Mouse (Mus musculus) embryonic facial prominence, embryonic 11.5 days (tissue): Measurements from ENCODE around the gene Skap1. TPM values are rescaled to one million over a fixed set of nuclear protein-coding genes. Genes with fewer than 3 reads are reported as not detected.

Source experiments
- ATAC-seq: fragments of 200-750 bp; cut with Nextera tagmentation; replicated peaks from 2 replicates; pipeline ENCODE4 v1.8.0; 2017; ENCODE audit warnings: low read depth; ENCODE audit not compliant: insufficient number of reproducible peaks, low FRiP score, low TSS enrichment
- DNase-seq: peaks from one replicate; pipeline ENCODE4 v3.0.0-alpha.2; 2015; ENCODE audit warnings: low spot score
- H3K27ac ChIP-seq: fragments of 300-500 bp; sonication (generic); replicated peaks from 2 replicates; pipeline ENCODE4 v1.5.1; 2014; ENCODE audit warnings: mild to moderate bottlenecking, low read depth, low read length, control low read depth
- H3K27me3 ChIP-seq: fragments of 300-500 bp; sonication (generic); 2 replicates; pipeline ENCODE4 v1.6.1; 2014; ENCODE audit warnings: mild to moderate bottlenecking, low read length, moderate library complexity, mixed read lengths; ENCODE audit not compliant: control insufficient read depth, insufficient read depth
- H3K36me3 ChIP-seq: fragments of 300-500 bp; sonication (generic); replicated peaks from 2 replicates; pipeline ENCODE4 v1.6.1; 2014; ENCODE audit warnings: low read depth, mild to moderate bottlenecking, low read length, moderate library complexity, mixed read lengths; ENCODE audit not compliant: control insufficient read depth, insufficient read depth
- H3K4me1 ChIP-seq: fragments of 300-500 bp; sonication (generic); 2 replicates; pipeline ENCODE4 v1.6.1; 2014; ENCODE audit warnings: low read length, mixed read lengths; ENCODE audit not compliant: control insufficient read depth, insufficient read depth
- H3K4me2 ChIP-seq: fragments of 300-500 bp; sonication (generic); 2 replicates; pipeline ENCODE4 v1.6.1; 2014; ENCODE audit warnings: low read depth, mild to moderate bottlenecking, control low read depth, low read length, moderate library complexity
- H3K4me3 ChIP-seq: fragments of 300-500 bp; sonication (generic); 2 replicates; pipeline ENCODE4 v1.5.1; 2014; ENCODE audit warnings: low read depth, low read length, control low read depth
- H3K9ac ChIP-seq: fragments of 300-500 bp; sonication (generic); replicated peaks from 2 replicates; pipeline ENCODE4 v1.6.1; 2014; ENCODE audit warnings: mild to moderate bottlenecking, control low read depth, low read length
- H3K9me3 ChIP-seq: fragments of 300-500 bp; sonication (generic); replicated peaks from 2 replicates; pipeline ENCODE4 v1.6.1; 2016; ENCODE audit warnings: mild to moderate bottlenecking, low read length, inconsistent platforms, mixed read lengths; ENCODE audit not compliant: control insufficient read depth
- WGBS: fragments of 180-500 bp; shearing (Covaris S2); extraction: QIAGEN DNeasy Blood & Tissue Kit; methylation state at CpG from one replicate; pipeline ENCODE4 v1.1.7; 2014; 5-methylcytosine and 5-hydroxymethylcytosine counted together
- polyA plus RNA-seq: library from polyadenylated mRNA; unstranded; fragments of >200 nt; fragmentation: Nextera tagmentation; extraction: Ambion mirVana; gene quantifications from 2 replicates; pipeline ENCODE4 v1.2.1, GENCODE M21; 2014

Gene Skap1
- polyA plus RNA-seq, 1 experiment from 2014 or later: 0.43 TPM

- DNase-seq: no peak
Observed at GRCm38 (mm10) chr11:96431871-96432270, 32.5 kb upstream of the Skap1 start.

GRCm38 (mm10) chr11:96434888-96435287 is 29.5 kb upstream of the Skap1 start:
- Histone ChIP-seq H3K36me3 (no peaks in the 10 kb centered on the region), H3K9me3 (no peaks in the 10 kb centered on the region), H3K9ac (no peak overlapping the region), H3K4me2 (no peak overlapping the region), H3K4me1 (no peaks in the 10 kb centered on the region), H3K27me3 (no peaks in the 10 kb centered on the region), H3K4me3 (no peak overlapping the region), H3K27ac (no peak overlapping the region)
- 84% methylated on average over 6 of the region's 6 CpGs for WGBS
- ATAC-seq: no peak
- DNase-seq: no peak

More at GRCm38 (mm10) chr11:96431871-96432270, 32.5 kb upstream of the Skap1 start:
- Histone ChIP-seq H3K27ac (no peak overlapping the region), H3K36me3 (no peaks in the 10 kb centered on the region), H3K27me3 (no peaks in the 10 kb centered on the region), H3K4me1 (no peaks in the 10 kb centered on the region), H3K9ac (no peak overlapping the region), H3K9me3 (no peaks in the 10 kb centered on the region), H3K4me3 (no peak overlapping the region), H3K4me2 (no peak overlapping the region)
- 60% methylated on average over 9 of the region's 9 CpGs for WGBS
- ATAC-seq: no peak

GRCm38 (mm10) chr11:96436525-96436924 is 27.9 kb upstream of the Skap1 start:
- no peak for ATAC-seq
- H3K27ac ChIP-seq: no peak overlapping the region
- WGBS: 38% methylated on average over 7 of the region's 7 CpGs
- H3K36me3 ChIP-seq: no peaks in the 10 kb centered on the region
- H3K9me3 ChIP-seq: no peaks in the 10 kb centered on the region
- no peaks in the 10 kb centered on the region for H3K27me3 ChIP-seq
- H3K4me2 ChIP-seq: no peak overlapping the region
- DNase-seq: peak; percentile 55
- no peak overlapping the region for H3K9ac ChIP-seq
- no peaks in the 10 kb centered on the region for H3K4me1 ChIP-seq
- no peak overlapping the region for H3K4me3 ChIP-seq

- Histone ChIP-seq H3K9me3 (no peaks in the 10 kb centered on the region), H3K4me3 (no peak overlapping the region), H3K27me3 (no peaks in the 10 kb centered on the region), H3K27ac (no peak overlapping the region), H3K4me2 (no peak overlapping the region), H3K4me1 (no peaks in the 10 kb centered on the region), H3K36me3 (no peaks in the 10 kb centered on the region), H3K9ac (no peak overlapping the region)
- 5% methylated on average over 7 of the region's 7 CpGs for WGBS
- ATAC-seq: no peak
- DNase-seq: peak; percentile 74
Observed at GRCm38 (mm10) chr11:96438787-96439186, 25.6 kb upstream of the Skap1 start.

GRCm38 (mm10) chr11:96441546-96442185 is 22.7 kb upstream of the Skap1 start:
- Histone ChIP-seq H3K27ac (no peak overlapping the region), H3K4me3 (no peak overlapping the region), H3K27me3 (no peaks in the 10 kb centered on the region), H3K36me3 (no peaks in the 10 kb centered on the region), H3K4me1 (no peaks in the 10 kb centered on the region), H3K4me2 (no peak overlapping the region), H3K9me3 (no peaks in the 10 kb centered on the region), H3K9ac (no peak overlapping the region)
- 75% methylated on average over 12 of the region's 12 CpGs for WGBS
- DNase-seq (no peak), ATAC-seq (no peak)

- WGBS: 75% methylated on average over 5 of the region's 5 CpGs
- H3K4me3 ChIP-seq: no peak overlapping the region
Observed at GRCm38 (mm10) chr11:96442468-96442867, 21.9 kb upstream of the Skap1 start.

GRCm38 (mm10) chr11:96447931-96448330 is 16.5 kb upstream of the Skap1 start:
- no peak overlapping the region for H3K4me3 ChIP-seq
- no peaks in the 10 kb centered on the region for H3K9me3 ChIP-seq
- H3K4me1 ChIP-seq: no peaks in the 10 kb centered on the region
- no peak overlapping the region for H3K27ac ChIP-seq
- no peaks in the 10 kb centered on the region for H3K27me3 ChIP-seq
- no peak overlapping the region for H3K9ac ChIP-seq
- no peak for DNase-seq
- no peak for ATAC-seq
- 67% methylated on average over 24 of the region's 24 CpGs for WGBS
- no peak overlapping the region for H3K4me2 ChIP-seq
- H3K36me3 ChIP-seq: no peaks in the 10 kb centered on the region

More at GRCm38 (mm10) chr11:96442468-96442867, 21.9 kb upstream of the Skap1 start:
- Histone ChIP-seq H3K27ac (no peak overlapping the region), H3K4me1 (no peaks in the 10 kb centered on the region), H3K4me2 (no peak overlapping the region), H3K36me3 (no peaks in the 10 kb centered on the region), H3K9me3 (no peaks in the 10 kb centered on the region), H3K27me3 (no peaks in the 10 kb centered on the region), H3K9ac (no peak overlapping the region)
- ATAC-seq (no peak), DNase-seq (no peak)

GRCm38 (mm10) chr11:96455111-96455510 is 9.3 kb upstream of the Skap1 start:
- WGBS: 75% methylated on average over 5 of the region's 5 CpGs
- Histone ChIP-seq H3K9ac (no peak overlapping the region), H3K4me1 (no peaks in the 10 kb centered on the region), H3K27me3 (no peaks in the 10 kb centered on the region), H3K4me3 (no peak overlapping the region), H3K4me2 (no peak overlapping the region), H3K36me3 (no peaks in the 10 kb centered on the region), H3K27ac (no peak overlapping the region), H3K9me3 (no peaks in the 10 kb centered on the region)
- DNase-seq (no peak), ATAC-seq (no peak)
